Mouse (Mus musculus): ENCODE data around the gene Gm21972. TPM values are rescaled to one million over a fixed set of nuclear protein-coding genes. Genes with fewer than 3 reads are reported as not detected.

Gene Gm21972
- polyA plus RNA-seq, 1 experiment from 2014 or later: not detected

GRCm38 (mm10) chr1:86198276-86198675 lies 64.8 kb downstream of the Gm21972 start:
- H3K4me2 ChIP-seq: no peak overlapping the region
- H3K27me3 ChIP-seq (ENCODE audit: insufficient read depth, low read length): no peaks in the 10 kb centered on the region
- H3K27ac ChIP-seq (ENCODE audit: low read depth): no peak overlapping the region
- peaks cover 48% of the 10 kb centered on the region for H3K36me3 ChIP-seq (ENCODE audit: insufficient read depth)
- H3K9ac ChIP-seq: no peak overlapping the region
- DNase-seq: no peak
- no peak for ATAC-seq (ENCODE audit: insufficient read depth)
- H3K9me3 ChIP-seq (ENCODE audit: low read depth, low read length): no peaks in the 10 kb centered on the region
- 88% methylated on average over 6 of the region's 6 CpGs for WGBS
- no peaks in the 10 kb centered on the region for H3K4me1 ChIP-seq (ENCODE audit: insufficient read depth)
- TF ChIP-seq CTCF (IDR thresholded peaks at IDR 0.05; ENCODE audit: low read depth): no peak
- no peak overlapping the region for H3K4me3 ChIP-seq (ENCODE audit: low read depth, low read length)

GRCm38 (mm10) chr1:86199026-86199425 lies 65.6 kb downstream of the Gm21972 start:
- peaks cover 56% of the 10 kb centered on the region for H3K36me3 ChIP-seq (ENCODE audit: insufficient read depth)
- no peak for TF ChIP-seq CTCF (IDR thresholded peaks at IDR 0.05; ENCODE audit: low read depth)
- no peak overlapping the region for H3K4me3 ChIP-seq (ENCODE audit: low read depth, low read length)
- no peak overlapping the region for H3K27ac ChIP-seq (ENCODE audit: low read depth)
- H3K9me3 ChIP-seq (ENCODE audit: low read depth, low read length): no peaks in the 10 kb centered on the region
- no peak for DNase-seq
- H3K4me2 ChIP-seq: no peak overlapping the region
- H3K27me3 ChIP-seq (ENCODE audit: insufficient read depth, low read length): no peaks in the 10 kb centered on the region
- H3K4me1 ChIP-seq (ENCODE audit: insufficient read depth): no peaks in the 10 kb centered on the region
- H3K9ac ChIP-seq: no peak overlapping the region
- WGBS: 77% methylated on average over 5 of the region's 5 CpGs
- ATAC-seq (ENCODE audit: insufficient read depth): no peak

- no peak for ATAC-seq (ENCODE audit: insufficient read depth)
- H3K36me3 ChIP-seq (ENCODE audit: insufficient read depth): peaks cover 58% of the 10 kb centered on the region
- H3K4me2 ChIP-seq: no peak overlapping the region
- no peaks in the 10 kb centered on the region for H3K9me3 ChIP-seq (ENCODE audit: low read depth, low read length)
- DNase-seq: no peak
- no peak overlapping the region for H3K27ac ChIP-seq (ENCODE audit: low read depth)
- TF ChIP-seq CTCF (IDR thresholded peaks at IDR 0.05; ENCODE audit: low read depth): no peak
- H3K4me1 ChIP-seq (ENCODE audit: insufficient read depth): no peaks in the 10 kb centered on the region
- H3K27me3 ChIP-seq (ENCODE audit: insufficient read depth, low read length): no peaks in the 10 kb centered on the region
- H3K4me3 ChIP-seq (ENCODE audit: low read depth, low read length): no peak overlapping the region
- H3K9ac ChIP-seq: no peak overlapping the region
Measured at GRCm38 (mm10) chr1:86201312-86201711, 67.9 kb downstream of the Gm21972 start.

GRCm38 (mm10) chr1:86202617-86203219 lies 69.3 kb downstream of the Gm21972 start:
- no peak overlapping the region for H3K4me2 ChIP-seq
- no peak overlapping the region for H3K4me3 ChIP-seq (ENCODE audit: low read depth, low read length)
- H3K9ac ChIP-seq: no peak overlapping the region
- no peak for ATAC-seq (ENCODE audit: insufficient read depth)
- H3K4me1 ChIP-seq (ENCODE audit: insufficient read depth): no peaks in the 10 kb centered on the region
- H3K27me3 ChIP-seq (ENCODE audit: insufficient read depth, low read length): no peaks in the 10 kb centered on the region
- no peaks in the 10 kb centered on the region for H3K9me3 ChIP-seq (ENCODE audit: low read depth, low read length)
- DNase-seq: no peak
- TF ChIP-seq CTCF (IDR thresholded peaks at IDR 0.05; ENCODE audit: low read depth): no peak
- no peak overlapping the region for H3K27ac ChIP-seq (ENCODE audit: low read depth)
- H3K36me3 ChIP-seq (ENCODE audit: insufficient read depth): peaks cover 57% of the 10 kb centered on the region
- 84% methylated on average over 9 of the region's 9 CpGs for WGBS

GRCm38 (mm10) chr1:86210676-86211075 lies 77.2 kb downstream of the Gm21972 start:
- no peaks in the 10 kb centered on the region for H3K27me3 ChIP-seq (ENCODE audit: insufficient read depth, low read length)
- H3K9ac ChIP-seq: no peak overlapping the region
- TF ChIP-seq CTCF (IDR thresholded peaks at IDR 0.05; ENCODE audit: low read depth): no peak
- H3K4me3 ChIP-seq (ENCODE audit: low read depth, low read length): no peak overlapping the region
- H3K4me2 ChIP-seq: no peak overlapping the region
- no peak overlapping the region for H3K27ac ChIP-seq (ENCODE audit: low read depth)
- DNase-seq (no peak), ATAC-seq (ENCODE audit: insufficient read depth) (no peak)
- peaks cover 33% of the 10 kb centered on the region for H3K36me3 ChIP-seq (ENCODE audit: insufficient read depth)
- H3K9me3 ChIP-seq (ENCODE audit: low read depth, low read length): no peaks in the 10 kb centered on the region
- no peaks in the 10 kb centered on the region for H3K4me1 ChIP-seq (ENCODE audit: insufficient read depth)
- WGBS: 87% methylated on average over 7 of the region's 7 CpGs

- no peak overlapping the region for H3K4me2 ChIP-seq
- no peak overlapping the region for H3K27ac ChIP-seq (ENCODE audit: low read depth)
- ATAC-seq (ENCODE audit: insufficient read depth) (no peak), DNase-seq (no peak)
- 96% methylated on average over 1 of the region's 1 CpGs for WGBS
- no peaks in the 10 kb centered on the region for H3K27me3 ChIP-seq (ENCODE audit: insufficient read depth, low read length)
- no peak for TF ChIP-seq CTCF (IDR thresholded peaks at IDR 0.05; ENCODE audit: low read depth)
- no peak overlapping the region for H3K4me3 ChIP-seq (ENCODE audit: low read depth, low read length)
- H3K9ac ChIP-seq: no peak overlapping the region
- H3K36me3 ChIP-seq (ENCODE audit: insufficient read depth): peaks cover 29% of the 10 kb centered on the region
- H3K9me3 ChIP-seq (ENCODE audit: low read depth, low read length): no peaks in the 10 kb centered on the region
- no peaks in the 10 kb centered on the region for H3K4me1 ChIP-seq (ENCODE audit: insufficient read depth)
Measured at GRCm38 (mm10) chr1:86211498-86211897, 78.1 kb downstream of the Gm21972 start.

Other genes starting within 250 kb of the Gm21972 start
- gene Itm2c, start 239.4 kb upstream of the Gm21972 start, polyA plus RNA-seq (2014; fragmentation: Nextera tagmentation; extraction: Ambion mirVana): 99.5 and 107 TPM in 2 replicates
- not detected in 2 replicates for gene 4933407L21Rik, start 205.2 kb upstream of the Gm21972 start, polyA plus RNA-seq (2014; fragmentation: Nextera tagmentation; extraction: Ambion mirVana)
- not detected in 2 replicates for gene Gpr55, start 172.6 kb upstream of the Gm21972 start, polyA plus RNA-seq (2014; fragmentation: Nextera tagmentation; extraction: Ambion mirVana)
- gene Spata3, start 116.8 kb upstream of the Gm21972 start, polyA plus RNA-seq (2014; fragmentation: Nextera tagmentation; extraction: Ambion mirVana): not detected in 2 replicates
- gene 2810459M11Rik, start 87.8 kb upstream of the Gm21972 start, polyA plus RNA-seq (2014; fragmentation: Nextera tagmentation; extraction: Ambion mirVana): 1.3 and 2.0 TPM in 2 replicates
- 196 and 200 TPM in 2 replicates for gene Psmd1, start 69.2 kb upstream of the Gm21972 start, polyA plus RNA-seq (2014; fragmentation: Nextera tagmentation; extraction: Ambion mirVana)
- 0.31 and 0.63 TPM in 2 replicates for gene Htr2b, start 21.7 kb upstream of the Gm21972 start, polyA plus RNA-seq (2014; fragmentation: Nextera tagmentation; extraction: Ambion mirVana)
- gene Armc9, start 21.1 kb downstream of the Gm21972 start, polyA plus RNA-seq (2014; fragmentation: Nextera tagmentation; extraction: Ambion mirVana): 22.3 and 28.2 TPM in 2 replicates
- gene B3gnt7, start 169.2 kb downstream of the Gm21972 start, polyA plus RNA-seq (2014; fragmentation: Nextera tagmentation; extraction: Ambion mirVana): 7.2 and 7.5 TPM in 2 replicates
- 391 and 408 TPM in 2 replicates for gene Ncl, start 225.8 kb downstream of the Gm21972 start, polyA plus RNA-seq (2014; fragmentation: Nextera tagmentation; extraction: Ambion mirVana)

All from lung, embryonic 14.5 days (tissue).